Comparison of ENCODE assay signal across 27 mouse cellular contexts in the genomic region with DNA sequence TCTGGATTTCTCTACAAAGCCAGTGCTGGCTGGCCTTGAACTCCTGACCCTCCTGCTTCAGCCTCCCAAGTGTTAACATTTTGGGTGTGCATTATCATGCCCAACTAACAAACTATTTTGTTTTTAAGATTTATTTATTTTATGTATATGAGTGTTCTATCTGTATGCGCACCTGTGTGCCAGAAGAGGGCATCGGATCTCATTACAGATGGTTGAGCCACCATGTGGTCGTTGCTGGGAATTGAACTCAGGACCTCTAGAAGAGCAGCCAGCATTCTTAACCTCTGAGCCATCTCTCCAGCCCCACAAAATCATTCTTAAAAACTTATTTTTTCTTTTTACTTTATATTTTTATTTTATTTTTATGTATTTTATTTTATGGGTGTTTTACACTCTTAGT.
DNase-seq lines count a peak whose midpoint lies in the region; ATAC-seq and TF ChIP-seq lines count a peak whose summit lies in the region.
"Had no signal": no experiment of that assay in that cellular context is flagged by ENCODE, and none has a peak within 500 bp of the region (broad histone marks: within the 10 kb centered on the region; RNA-seq: fewer than 3 reads in every experiment).

No protein-coding gene starts in this region.

- no peak overlapping the region for H3K4me3 ChIP-seq in layer of hippocampus, adult 2 months
- no peak overlapping the region for H3K4me3 ChIP-seq in MEL (ENCODE audit: control insufficient read depth in 1 of 2, insufficient read depth in 1 of 2, low read depth in 2 of 2, low read length in 2 of 2)
- H3K4me3 ChIP-seq: heart, embryonic 12.5 days; intestine, embryonic 15.5 days; limb, embryonic 13.5 days; liver, embryonic 13.5 days; lung, embryonic 15.5 days; midbrain, embryonic 10.5 days; neural tube, embryonic 15.5 days; stomach, embryonic 15.5 days had no signal

- H3K36me3 ChIP-seq in MEL (ENCODE audit: control insufficient read depth in 1 of 2, insufficient read depth in 2 of 2, low read length in 2 of 2) = no peaks in the 10 kb centered on the region
- H3K36me3 ChIP-seq: heart, embryonic 12.5 days; intestine, embryonic 15.5 days; limb, embryonic 13.5 days; liver, embryonic 13.5 days; lung, embryonic 15.5 days; midbrain, embryonic 10.5 days; neural tube, embryonic 15.5 days; stomach, embryonic 15.5 days had no signal

- peak; percentile 40 for DNase-seq in heart, adult 11 months
- no peak for DNase-seq in heart, postnatal 10 days
- no peak for DNase-seq in layer of hippocampus, adult 2 months (ENCODE audit: low spot score in 2 of 2)
- DNase-seq in layer of hippocampus, postnatal 14 days (ENCODE audit: low spot score in 2 of 2) = no peak
- DNase-seq in 416B (ENCODE audit: low read depth) (peak; percentile 8), MEL (ENCODE audit: low read depth, low spot score) (peak; percentile 2)
- no peak for DNase-seq in left cerebral cortex, adult 11 months (ENCODE audit: low spot score)
- DNase-seq: adrenal gland, postnatal 14 days; B cell, adult 2 months; cerebellum, adult 9-10 months; gastrocnemius, postnatal 14 days; heart, adult 18-20 months; heart, postnatal 36 days; kidney, postnatal 10 days; liver, embryonic 13.5 days; thymus, adult 18-20 months; thymus, postnatal 36 days had no signal

- peak; percentile 68 for TF ChIP-seq CTCF in layer of hippocampus, adult 2 months (conservative IDR thresholded peaks at IDR 0.05)
- peak in 2 of 3 experiments; percentile 10 to 46; a peak in 2 of 6 replicates for TF ChIP-seq CTCF in MEL (IDR thresholded peaks at IDR 0.05 in 2 of 3, conservative IDR thresholded peaks at IDR 0.05 in 1 of 3; ENCODE audit: control insufficient read depth in 1 of 3, insufficient read depth in 1 of 3, low read depth in 2 of 3, low read length in 3 of 3, poor library complexity in 1 of 3, severe bottlenecking in 1 of 3)

- no peaks in the 10 kb centered on the region for H3K9me3 ChIP-seq in MEL (replicated peaks; ENCODE audit: insufficient read depth, low read length)
- H3K9me3 ChIP-seq: intestine, embryonic 15.5 days; limb, embryonic 13.5 days; liver, embryonic 13.5 days; lung, embryonic 15.5 days; neural tube, embryonic 15.5 days; stomach, embryonic 15.5 days had no signal

- no peak for TF ChIP-seq POLR2A in MEL (IDR thresholded peaks at IDR 0.05; ENCODE audit: control insufficient read depth in 1 of 2, insufficient read depth in 1 of 2, low read depth in 1 of 2, low read length in 2 of 2, poor library complexity in 1 of 2)

- no peak for TF ChIP-seq RAD21 in MEL (IDR thresholded peaks at IDR 0.05; ENCODE audit: low read depth, low read length)

- H3K27me3 ChIP-seq in MEL (ENCODE audit: control insufficient read depth in 1 of 2, insufficient read depth in 2 of 2, low read length in 2 of 2) = no peaks in the 10 kb centered on the region
- H3K27me3 ChIP-seq: heart, embryonic 12.5 days; intestine, embryonic 15.5 days; limb, embryonic 13.5 days; liver, embryonic 13.5 days; lung, embryonic 15.5 days; neural tube, embryonic 15.5 days; stomach, embryonic 15.5 days had no signal

- TF ChIP-seq EP300 in MEL (IDR thresholded peaks at IDR 0.05; ENCODE audit: low read depth in 1 of 2, low read length in 2 of 2) = no peak

- H3K4me1 ChIP-seq in MEL (ENCODE audit: control insufficient read depth in 1 of 2, insufficient read depth in 2 of 2, low read length in 2 of 2) = no peaks in the 10 kb centered on the region
- H3K4me1 ChIP-seq: intestine, embryonic 15.5 days; limb, embryonic 13.5 days; liver, embryonic 13.5 days; lung, embryonic 15.5 days; stomach, embryonic 15.5 days had no signal

- intact Hi-C loops in heart, postnatal 10 days (cut with DNase I) = no loop called here

- no peaks in the 10 kb centered on the region for H3K79me2 ChIP-seq in MEL (ENCODE audit: control insufficient read depth, insufficient read depth, low read length, poor library complexity)

- H3K9ac ChIP-seq in MEL (ENCODE audit: control insufficient read depth, low read depth, low read length, poor library complexity, severe bottlenecking) = no peak overlapping the region
- H3K9ac ChIP-seq: heart, embryonic 12.5 days; hindbrain, embryonic 14.5 days; intestine, embryonic 15.5 days; limb, embryonic 13.5 days; liver, embryonic 13.5 days; lung, embryonic 15.5 days; neural tube, embryonic 15.5 days; stomach, embryonic 15.5 days had no signal

- H3K27ac ChIP-seq in layer of hippocampus, adult 2 months = peak overlapping the region; percentile 70; the same call in 1 of the 2 replicates
- no peak overlapping the region for H3K27ac ChIP-seq in MEL (ENCODE audit: control insufficient read depth, low read depth, low read length)
- H3K27ac ChIP-seq: intestine, embryonic 15.5 days; limb, embryonic 13.5 days; liver, embryonic 13.5 days; lung, embryonic 15.5 days; midbrain, embryonic 10.5 days; neural tube, embryonic 15.5 days; stomach, embryonic 15.5 days had no signal

- ATAC-seq in CD4-positive, CD25-positive, alpha-beta regulatory T cell, adult 4 months = no peak
- ATAC-seq: forebrain, embryonic 14.5 days; intestine, embryonic 15.5 days had no signal

TF ChIP-seq in MEL, 35 proteins besides CTCF, POLR2A, EP300 and RAD21:
- TF ChIP-seq HCFC1 (IDR thresholded peaks at IDR 0.05; ENCODE audit: low read depth, low read length) = no peak
- TF ChIP-seq MAFK (IDR thresholded peaks at IDR 0.05; ENCODE audit: borderline replicate concordance, low read depth, low read length) = no peak
- TF ChIP-seq BHLHE40 (IDR thresholded peaks at IDR 0.05; ENCODE audit: borderline replicate concordance, low read depth, low read length) = no peak
- 0 out of 2 replicates have a peak, but pooled peaks have one; percentile 12 for TF ChIP-seq SMC3 (IDR thresholded peaks at IDR 0.05; ENCODE audit: low read depth, low read length)
TF ChIP-seq in MEL: peak in this region for 1.

Comparison
In these comparisons a context has a peak if more than half of its experiments do, and no peak if none do; other contexts are left out.
1. DNase-seq: peak in heart, adult 11 months (single experiment), 416B (single experiment) and MEL (single experiment); none in heart, postnatal 10 days (0 of 2), layer of hippocampus, adult 2 months (0 of 2), layer of hippocampus, postnatal 14 days (0 of 2) and left cerebral cortex, adult 11 months (single experiment).